Comparison of ENCODE assay signal across 24 mouse cellular contexts in the genomic region with DNA sequence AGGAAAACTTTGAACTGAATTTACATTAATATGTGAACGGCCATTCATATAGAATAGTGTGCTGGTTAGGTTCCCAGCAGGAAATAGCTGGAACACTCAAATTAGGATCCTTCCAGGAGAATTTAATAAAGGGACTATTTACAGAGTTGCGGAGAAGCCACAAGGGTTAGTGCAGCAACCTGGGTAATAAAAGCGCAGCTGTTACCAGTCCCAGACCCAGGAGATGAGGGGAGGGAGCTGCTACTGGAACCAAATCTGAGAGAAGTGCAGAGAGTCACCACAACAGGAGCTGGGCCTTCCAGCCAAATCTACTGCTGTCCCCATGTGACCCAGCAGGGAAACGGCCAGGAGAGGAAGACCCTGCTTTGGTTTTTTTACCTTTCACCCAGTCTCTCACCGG. TPM values are rescaled to one million over a fixed set of nuclear protein-coding genes. Genes with fewer than 3 reads are reported as not detected.
DNase-seq lines count a peak whose midpoint lies in the region; ATAC-seq and TF ChIP-seq lines count a peak whose summit lies in the region.
"Had no signal": no experiment of that assay in that cellular context is flagged by ENCODE, and none has a peak within 500 bp of the region (broad histone marks: within the 10 kb centered on the region; RNA-seq: fewer than 3 reads in every experiment).

No protein-coding gene starts in this region.

- H3K4me2 ChIP-seq in kidney, embryonic 16.5 days (replicated peaks; ENCODE audit: low read depth, low read length) = no peak overlapping the region
- H3K4me2 ChIP-seq in limb, embryonic 14.5 days (replicated peaks; ENCODE audit: low read depth, low read length, severe bottlenecking) = peak overlapping the region; percentile 8; the same call in 1 of the 2 replicates
- H3K4me2 ChIP-seq: embryonic facial prominence, embryonic 12.5 days; hindbrain, embryonic 12.5 days had no signal

- no peak for TF ChIP-seq POLR2A in limb, embryonic 14.5 days (IDR thresholded peaks at IDR 0.05; ENCODE audit: borderline replicate concordance, extremely low read depth, insufficient read depth, insufficient read length)

- H3K9me3 ChIP-seq in kidney, embryonic 16.5 days (ENCODE audit: low read length) = no peaks in the 10 kb centered on the region
- H3K9me3 ChIP-seq in limb, embryonic 10.5 days (replicated peaks) = no peaks in the 10 kb centered on the region
- no peaks in the 10 kb centered on the region for H3K9me3 ChIP-seq in limb, embryonic 14.5 days (ENCODE audit: control insufficient read depth, low read length)
- H3K9me3 ChIP-seq: embryonic facial prominence, embryonic 12.5 days; heart, embryonic 10.5 days; hindbrain, embryonic 12.5 days had no signal

- no peak overlapping the region for H3K9ac ChIP-seq in kidney, embryonic 16.5 days (replicated peaks; ENCODE audit: low read length)
- no peak overlapping the region for H3K9ac ChIP-seq in limb, embryonic 14.5 days (ENCODE audit: low read depth, low read length, severe bottlenecking)
- H3K9ac ChIP-seq: embryonic facial prominence, embryonic 12.5 days; hindbrain, embryonic 12.5 days had no signal

- H3K36me3 ChIP-seq in kidney, embryonic 16.5 days (ENCODE audit: insufficient read depth, low read length) = no peaks in the 10 kb centered on the region
- H3K36me3 ChIP-seq in limb, embryonic 10.5 days = no peaks in the 10 kb centered on the region
- H3K36me3 ChIP-seq in limb, embryonic 14.5 days (ENCODE audit: control insufficient read depth, insufficient read depth, low read length) = no peaks in the 10 kb centered on the region
- H3K36me3 ChIP-seq: embryonic facial prominence, embryonic 12.5 days; G1E; heart, embryonic 10.5 days; hindbrain, embryonic 12.5 days had no signal

- ATAC-seq in kidney, embryonic 16.5 days (ENCODE audit: low FRiP score, low TSS enrichment) = no peak
- ATAC-seq in limb, embryonic 14.5 days (ENCODE audit: low FRiP score, low read depth) = peak; percentile 31
- ATAC-seq: CD4-positive, CD25-positive, alpha-beta regulatory T cell, adult 4 months; forebrain, embryonic 14.5 days; hindbrain, embryonic 16.5 days had no signal

- H3K27me3 ChIP-seq in kidney, embryonic 16.5 days (ENCODE audit: insufficient read depth, low read length) = no peaks in the 10 kb centered on the region
- no peaks in the 10 kb centered on the region for H3K27me3 ChIP-seq in limb, embryonic 10.5 days (ENCODE audit: low read depth, poor library complexity, severe bottlenecking)
- H3K27me3 ChIP-seq in limb, embryonic 14.5 days (ENCODE audit: control insufficient read depth, insufficient read depth, low read length) = no peaks in the 10 kb centered on the region
- H3K27me3 ChIP-seq: embryonic facial prominence, embryonic 12.5 days; hindbrain, embryonic 12.5 days had no signal

- H3K4me1 ChIP-seq in kidney, embryonic 16.5 days (ENCODE audit: insufficient read depth, low read length) = no peaks in the 10 kb centered on the region
- H3K4me1 ChIP-seq in limb, embryonic 10.5 days = peaks cover 51% of the 10 kb centered on the region
- H3K4me1 ChIP-seq in limb, embryonic 14.5 days (ENCODE audit: control insufficient read depth, insufficient read depth, low read length) = peaks cover 53% of the 10 kb centered on the region
- H3K4me1 ChIP-seq: heart, embryonic 10.5 days; hindbrain, embryonic 12.5 days had no signal

- no peak overlapping the region for H3K27ac ChIP-seq in kidney, embryonic 16.5 days (ENCODE audit: low read length)
- peak overlapping the region; percentile 26; the same call in 1 of the 2 replicates for H3K27ac ChIP-seq in limb, embryonic 10.5 days
- H3K27ac ChIP-seq in limb, embryonic 14.5 days (replicated peaks; ENCODE audit: low read depth, low read length) = peak overlapping the region; percentile 22; the same call in 1 of the 2 replicates
- H3K27ac ChIP-seq: embryonic facial prominence, embryonic 12.5 days; heart, embryonic 10.5 days; hindbrain, embryonic 12.5 days had no signal

- 28% methylated on average over 5 of the region's 5 CpGs for WGBS in kidney, embryonic 16.5 days
- 22% methylated on average over 5 of the region's 5 CpGs for WGBS in limb, embryonic 10.5 days
- 8% methylated on average over 5 of the region's 5 CpGs for WGBS in limb, embryonic 14.5 days

- DNase-seq in embryo, embryonic 10 days (ENCODE audit: low spot score) = peak; percentile 11
- DNase-seq in embryo, embryonic 10.5 days (ENCODE audit: low spot score) = no peak
- DNase-seq in kidney, postnatal 4 days = peak; percentile 12 to 21
- DNase-seq in limb, embryonic 10.5 days (ENCODE audit: low spot score) = peak; percentile 40
- peak; percentile 61 for DNase-seq in limb, embryonic 14.5 days (ENCODE audit: low spot score)
- no peak for DNase-seq in retina, postnatal 1 day
- DNase-seq in adrenal gland, postnatal 10 days = no peak
- DNase-seq: adrenal gland, adult 8-10 months; B cell, adult 2 months; cerebellum, adult 11 months; cerebellum, adult 9-10 months; cerebellum, postnatal 25 days; gastrocnemius, postnatal 10 days; heart, adult 18-20 months; heart, postnatal 10 days; heart, postnatal 4 days had no signal

- no peak overlapping the region for H3K4me3 ChIP-seq in kidney, embryonic 16.5 days (ENCODE audit: low read length)
- no peak overlapping the region for H3K4me3 ChIP-seq in limb, embryonic 10.5 days
- no peak overlapping the region for H3K4me3 ChIP-seq in limb, embryonic 14.5 days (replicated peaks; ENCODE audit: low read length)
- H3K4me3 ChIP-seq: embryonic facial prominence, embryonic 12.5 days; heart, embryonic 10.5 days; hindbrain, embryonic 12.5 days had no signal

RNA-seq across cellular contexts. Expression of a gene that starts 54.6 kb away (rescaled TPM):
- 40.5 and 46.7 TPM in 2 replicates for polyA plus RNA-seq in kidney, embryonic 16.5 days (2015; fragmentation: Nextera tagmentation; extraction: Ambion mirVana)
- polyA plus RNA-seq in limb, embryonic 10.5 days (2016; fragmentation: Nextera tagmentation; extraction: Ambion mirVana) = 30.0 and 40.7 TPM in 2 replicates
- polyA plus RNA-seq in limb, embryonic 14.5 days (2012; rRNA removed) = 104 TPM in 2 replicates
- polyA plus RNA-seq in limb, embryonic 14.5 days (2014; fragmentation: Nextera tagmentation; extraction: Ambion mirVana) = 72.2 and 94.3 TPM in 2 replicates
- total RNA-seq in adrenal gland, postnatal 10 days (2021) = 10 to 100 TPM; 66.7 to 78.1 TPM

Comparison
In these comparisons a context has a peak if more than half of its experiments do, and no peak if none do; other contexts are left out.
1. DNase-seq: peak in embryo, embryonic 10 days (single experiment), kidney, postnatal 4 days (2 of 2), limb, embryonic 10.5 days (single experiment) and limb, embryonic 14.5 days (single experiment); none in embryo, embryonic 10.5 days (single experiment), retina, postnatal 1 day (single experiment) and adrenal gland, postnatal 10 days (single experiment).